Mouse (Mus musculus): ENCODE data around the gene Gal3st2c. TPM values are rescaled to one million over a fixed set of nuclear protein-coding genes. Genes with fewer than 3 reads are reported as not detected.

Gal3st2c gene
- polyA plus RNA-seq, 1 experiment from 2014 or later, result not detected

DNA sequence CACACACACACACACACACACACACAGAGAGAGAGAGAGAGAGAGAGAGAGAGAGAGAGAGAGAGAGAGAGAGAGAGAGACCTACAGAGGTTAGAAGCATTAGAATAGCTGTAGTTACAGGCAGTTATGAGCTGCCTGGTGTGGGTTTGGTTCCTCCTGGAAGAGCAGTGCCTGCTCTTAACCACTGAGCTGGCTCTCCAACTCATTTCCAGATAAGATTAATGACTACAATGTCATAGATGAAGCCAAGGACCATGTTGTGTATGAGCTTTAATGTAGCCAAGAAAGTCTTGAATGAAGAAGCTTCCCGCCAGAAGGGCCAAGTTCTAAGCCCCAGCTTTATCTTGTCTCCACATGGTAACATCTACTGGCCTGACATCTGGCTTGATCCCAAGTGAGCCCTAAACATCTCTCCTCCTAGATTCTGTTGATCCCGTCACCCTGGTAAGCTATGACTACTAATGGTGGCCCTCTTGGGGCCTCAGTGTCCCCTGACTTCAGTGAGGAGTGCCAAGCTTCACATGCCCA lies 42.8 kb downstream of the Gal3st2c start:
- 98% methylated on average over 2 of the region's 2 CpGs for WGBS
- no peaks in the 10 kb centered on the region for H3K36me3 ChIP-seq (ENCODE audit: control insufficient read depth, insufficient read depth, low read length)
- H3K9me3 ChIP-seq (ENCODE audit: control insufficient read depth, low read length), result no peaks in the 10 kb centered on the region
- peaks cover 4% of the 10 kb centered on the region; the same call in 1 of the 2 replicates for H3K4me1 ChIP-seq (ENCODE audit: control insufficient read depth, insufficient read depth, low read depth, low read length)
- no peaks in the 10 kb centered on the region for H3K27me3 ChIP-seq (replicated peaks; ENCODE audit: control insufficient read depth, insufficient read depth, low read length)
- no peak overlapping the region for H3K27ac ChIP-seq (ENCODE audit: low read depth, low read length)
- ATAC-seq, result no peak
- H3K4me3 ChIP-seq (ENCODE audit: low read length), result no peak overlapping the region
- no peak overlapping the region for H3K4me2 ChIP-seq (ENCODE audit: low read length)
- no peak overlapping the region for H3K9ac ChIP-seq (ENCODE audit: low read depth, low read length)

DNA sequence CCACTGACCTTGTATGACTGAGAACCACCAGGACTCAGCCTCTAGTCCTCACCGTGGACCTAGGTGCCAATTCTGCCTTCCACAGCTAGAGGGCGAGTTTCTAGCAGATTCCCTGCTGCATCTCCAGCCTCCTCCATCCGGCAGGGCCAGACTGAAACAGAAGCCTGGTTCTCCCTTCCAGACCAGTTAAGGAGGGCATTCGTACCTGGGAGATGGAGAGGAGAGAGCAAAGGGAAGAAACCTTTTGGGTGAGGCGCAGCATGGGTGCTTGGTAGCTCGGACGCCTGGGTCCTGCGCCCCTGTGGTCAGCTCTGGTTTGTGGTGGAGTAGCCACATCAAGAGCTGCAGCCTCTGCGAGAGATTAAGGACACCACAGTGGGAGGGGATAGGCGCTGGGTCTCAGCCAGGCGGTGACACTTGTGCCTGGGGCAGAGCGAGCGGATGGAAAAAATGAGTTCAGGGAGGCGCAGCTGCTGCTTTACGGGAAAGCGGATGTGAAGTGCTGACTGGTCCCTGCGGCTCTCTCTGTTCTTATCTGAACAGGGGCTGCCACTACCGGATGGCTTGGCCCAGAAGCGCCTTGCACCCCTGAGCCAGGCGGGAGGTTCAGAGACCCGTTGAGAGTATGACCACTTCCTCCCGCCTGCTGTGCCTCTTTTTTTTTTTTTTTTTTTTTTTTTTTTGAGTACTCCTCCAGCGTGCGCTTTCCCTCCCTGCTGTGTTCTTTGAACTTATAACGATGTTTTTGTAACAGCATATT lies 44.9 kb downstream of the Gal3st2c start:
- WGBS, result 1% methylated on average over 25 of the region's 25 CpGs
- peak overlapping the region; percentile 86 for H3K4me2 ChIP-seq (ENCODE audit: low read length)
- H3K36me3 ChIP-seq (ENCODE audit: control insufficient read depth, insufficient read depth, low read length), result no peaks in the 10 kb centered on the region
- peak; percentile 94 for ATAC-seq
- no peaks in the 10 kb centered on the region for H3K9me3 ChIP-seq (ENCODE audit: control insufficient read depth, low read length)
- peaks cover 4% of the 10 kb centered on the region; the same call in 1 of the 2 replicates for H3K4me1 ChIP-seq (ENCODE audit: control insufficient read depth, insufficient read depth, low read depth, low read length)
- H3K27me3 ChIP-seq (replicated peaks; ENCODE audit: control insufficient read depth, insufficient read depth, low read length), result no peaks in the 10 kb centered on the region
- peak overlapping the region; percentile 73 for H3K27ac ChIP-seq (ENCODE audit: low read depth, low read length)
- peak overlapping the region; percentile 52 for H3K4me3 ChIP-seq (ENCODE audit: low read length)
- H3K9ac ChIP-seq (ENCODE audit: low read depth, low read length), result peak overlapping the region; percentile 70

DNA sequence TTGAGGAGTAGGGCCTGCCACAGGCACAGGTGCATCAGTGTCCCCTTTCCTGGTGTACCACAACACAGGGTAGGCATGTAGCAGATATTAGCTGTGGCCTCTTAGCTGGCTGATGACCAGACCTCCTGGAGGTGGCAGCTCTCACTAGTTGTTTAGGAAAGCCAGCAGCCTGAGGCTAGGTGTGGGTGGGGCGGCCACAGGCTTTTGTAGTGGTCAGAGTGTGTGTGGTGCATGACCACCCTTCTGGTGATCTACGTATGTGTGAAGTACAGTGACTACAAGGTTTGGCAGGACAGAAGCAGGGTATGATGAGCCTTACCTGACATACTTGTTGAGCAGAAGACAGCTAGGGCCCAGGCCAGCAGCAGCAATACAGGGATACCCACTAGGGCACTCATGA lies 50.1 kb downstream of the Gal3st2c start:
- Histone ChIP-seq H3K4me1 (ENCODE audit: control insufficient read depth, insufficient read depth, low read depth, low read length) (peaks cover 4% of the 10 kb centered on the region; the same call in 1 of the 2 replicates), H3K4me3 (ENCODE audit: low read length) (no peak overlapping the region), H3K4me2 (ENCODE audit: low read length) (no peak overlapping the region), H3K27ac (ENCODE audit: low read depth, low read length) (no peak overlapping the region), H3K27me3 (replicated peaks; ENCODE audit: control insufficient read depth, insufficient read depth, low read length) (no peaks in the 10 kb centered on the region), H3K9me3 (ENCODE audit: control insufficient read depth, low read length) (no peaks in the 10 kb centered on the region), H3K9ac (ENCODE audit: low read depth, low read length) (no peak overlapping the region), H3K36me3 (ENCODE audit: control insufficient read depth, insufficient read depth, low read length) (no peaks in the 10 kb centered on the region)
- WGBS, result 93% methylated on average over 2 of the region's 2 CpGs
- no peak for ATAC-seq

DNA sequence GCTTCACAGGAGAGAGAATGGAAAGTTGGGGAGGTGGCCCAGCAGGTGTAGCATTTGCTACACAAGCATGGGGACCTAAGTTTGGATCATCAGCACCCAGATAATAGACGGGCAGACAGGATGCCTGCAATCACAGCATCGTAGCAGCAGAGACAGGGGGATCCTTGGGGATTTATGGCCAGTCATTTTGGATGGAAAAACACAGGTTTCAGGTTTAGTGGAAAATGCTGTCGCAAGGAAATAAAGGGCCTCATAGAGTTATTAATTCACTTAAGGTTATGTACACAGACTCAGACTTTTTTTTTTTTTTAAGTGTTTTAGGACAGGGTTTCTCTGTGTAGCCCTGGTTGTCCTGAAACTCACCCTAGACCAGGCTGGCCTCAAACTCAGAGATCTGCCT lies 55.2 kb downstream of the Gal3st2c start:
- Histone ChIP-seq H3K4me3 (ENCODE audit: low read length) (no peak overlapping the region), H3K36me3 (ENCODE audit: control insufficient read depth, insufficient read depth, low read length) (no peaks in the 10 kb centered on the region), H3K4me2 (ENCODE audit: low read length) (no peak overlapping the region), H3K27ac (ENCODE audit: low read depth, low read length) (no peak overlapping the region), H3K9me3 (ENCODE audit: control insufficient read depth, low read length) (no peaks in the 10 kb centered on the region), H3K9ac (ENCODE audit: low read depth, low read length) (no peak overlapping the region), H3K27me3 (replicated peaks; ENCODE audit: control insufficient read depth, insufficient read depth, low read length) (no peaks in the 10 kb centered on the region), H3K4me1 (ENCODE audit: control insufficient read depth, insufficient read depth, low read depth, low read length) (no peaks in the 10 kb centered on the region)
- 83% methylated on average over 3 of the region's 3 CpGs for WGBS
- no peak for ATAC-seq

DNA sequence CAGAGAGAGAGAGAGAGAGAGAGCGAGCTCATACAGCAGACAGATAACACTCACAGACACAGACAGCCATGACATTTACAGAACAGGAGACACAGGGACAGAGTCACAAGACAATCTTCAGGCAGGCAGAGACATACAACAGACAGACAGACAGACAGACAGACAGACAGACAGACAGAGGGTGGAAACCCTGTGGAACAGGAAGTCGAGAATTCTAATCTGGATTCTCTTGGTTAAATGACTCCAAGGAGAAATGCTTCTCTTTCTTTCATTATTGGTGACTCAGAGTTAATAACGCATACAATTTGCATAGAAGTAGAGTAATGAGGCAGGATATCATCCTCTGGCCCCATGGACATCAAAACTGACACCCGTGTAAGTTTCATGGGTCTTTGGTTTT lies 56.2 kb downstream of the Gal3st2c start:
- H3K27ac ChIP-seq (ENCODE audit: low read depth, low read length), result no peak overlapping the region
- ATAC-seq, result no peak

DNA sequence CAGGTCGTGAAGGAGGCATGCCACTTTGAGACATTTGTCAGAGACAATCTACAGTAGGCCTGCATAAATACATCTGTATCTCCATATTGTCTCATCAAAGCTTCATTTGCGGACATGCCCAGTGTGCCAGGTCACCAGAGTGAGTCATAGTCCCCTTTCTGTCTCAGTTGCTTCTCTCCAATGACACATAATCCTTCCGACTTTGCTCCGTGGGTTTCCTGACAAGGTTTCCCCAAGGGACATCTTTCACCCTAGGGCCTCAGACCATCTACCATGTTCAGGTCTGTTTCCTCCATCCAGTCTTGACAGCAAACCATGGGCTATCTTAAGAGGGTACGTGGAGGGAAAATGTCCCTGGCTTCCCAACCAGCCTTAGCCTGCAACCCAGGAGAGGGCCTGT lies 60.8 kb downstream of the Gal3st2c start:
- no peak for ATAC-seq
- 85% methylated on average over 5 of the region's 5 CpGs for WGBS

More for the DNA sequence above, 56.2 kb downstream of the Gal3st2c start:
- H3K4me2 ChIP-seq (ENCODE audit: low read length), result no peak overlapping the region
- H3K27me3 ChIP-seq (replicated peaks; ENCODE audit: control insufficient read depth, insufficient read depth, low read length), result no peaks in the 10 kb centered on the region
- WGBS, result 75% methylated on average over 4 of the region's 4 CpGs
- H3K4me3 ChIP-seq (ENCODE audit: low read length), result no peak overlapping the region
- H3K9ac ChIP-seq (ENCODE audit: low read depth, low read length), result no peak overlapping the region
- no peaks in the 10 kb centered on the region for H3K9me3 ChIP-seq (ENCODE audit: control insufficient read depth, low read length)
- no peaks in the 10 kb centered on the region for H3K4me1 ChIP-seq (ENCODE audit: control insufficient read depth, insufficient read depth, low read depth, low read length)
- no peaks in the 10 kb centered on the region for H3K36me3 ChIP-seq (ENCODE audit: control insufficient read depth, insufficient read depth, low read length)

DNA sequence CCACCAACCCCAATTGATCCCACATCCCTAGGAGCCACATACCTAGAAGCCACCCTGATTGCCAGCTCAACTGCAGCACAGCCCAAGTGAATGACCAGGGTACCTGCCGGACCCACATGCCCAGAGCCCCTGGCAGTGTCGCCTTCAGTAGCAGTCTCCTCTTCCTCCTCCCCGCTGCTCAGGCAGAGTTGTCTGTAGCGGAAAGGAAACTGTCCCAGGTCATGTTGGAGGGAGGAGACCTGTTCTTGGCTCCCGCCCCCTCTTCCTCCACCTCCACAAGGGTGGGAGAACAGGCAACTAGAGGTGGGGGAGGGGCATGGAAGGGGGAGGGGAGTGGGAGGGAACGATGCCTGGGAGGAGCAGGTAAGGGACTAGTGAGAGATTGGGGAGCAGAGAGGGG lies 62.1 kb downstream of the Gal3st2c start, which contains the start of gene Pdcd1:
TSS of gene Pdcd1 (minus strand) at position 181 of the 400 bp plus-strand sequence.
- H3K27me3 ChIP-seq (replicated peaks; ENCODE audit: control insufficient read depth, insufficient read depth, low read length), result no peaks in the 10 kb centered on the region
- H3K4me1 ChIP-seq (ENCODE audit: control insufficient read depth, insufficient read depth, low read depth, low read length), result no peaks in the 10 kb centered on the region
- no peak within 1 kb of the TSS for H3K4me3 ChIP-seq (ENCODE audit: low read length)
- H3K36me3 ChIP-seq (ENCODE audit: control insufficient read depth, insufficient read depth, low read length), result no peaks in the 10 kb centered on the region
- 68% methylated on average over 6 of the region's 6 CpGs for WGBS
- no peak within 1 kb of the TSS for H3K4me2 ChIP-seq (ENCODE audit: low read length)
- no peak for ATAC-seq
- no peaks in the 10 kb centered on the region for H3K9me3 ChIP-seq (ENCODE audit: control insufficient read depth, low read length)
- no peak within 1 kb of the TSS for H3K27ac ChIP-seq (ENCODE audit: low read depth, low read length)
- no peak within 1 kb of the TSS for H3K9ac ChIP-seq (ENCODE audit: low read depth, low read length)

More for the DNA sequence above, 60.8 kb downstream of the Gal3st2c start:
- Histone ChIP-seq H3K4me1 (ENCODE audit: control insufficient read depth, insufficient read depth, low read depth, low read length) (no peaks in the 10 kb centered on the region), H3K4me3 (ENCODE audit: low read length) (no peak overlapping the region), H3K27me3 (replicated peaks; ENCODE audit: control insufficient read depth, insufficient read depth, low read length) (no peaks in the 10 kb centered on the region), H3K9me3 (ENCODE audit: control insufficient read depth, low read length) (no peaks in the 10 kb centered on the region), H3K9ac (ENCODE audit: low read depth, low read length) (no peak overlapping the region), H3K36me3 (ENCODE audit: control insufficient read depth, insufficient read depth, low read length) (no peaks in the 10 kb centered on the region), H3K4me2 (ENCODE audit: low read length) (no peak overlapping the region), H3K27ac (ENCODE audit: low read depth, low read length) (no peak overlapping the region)

DNA sequence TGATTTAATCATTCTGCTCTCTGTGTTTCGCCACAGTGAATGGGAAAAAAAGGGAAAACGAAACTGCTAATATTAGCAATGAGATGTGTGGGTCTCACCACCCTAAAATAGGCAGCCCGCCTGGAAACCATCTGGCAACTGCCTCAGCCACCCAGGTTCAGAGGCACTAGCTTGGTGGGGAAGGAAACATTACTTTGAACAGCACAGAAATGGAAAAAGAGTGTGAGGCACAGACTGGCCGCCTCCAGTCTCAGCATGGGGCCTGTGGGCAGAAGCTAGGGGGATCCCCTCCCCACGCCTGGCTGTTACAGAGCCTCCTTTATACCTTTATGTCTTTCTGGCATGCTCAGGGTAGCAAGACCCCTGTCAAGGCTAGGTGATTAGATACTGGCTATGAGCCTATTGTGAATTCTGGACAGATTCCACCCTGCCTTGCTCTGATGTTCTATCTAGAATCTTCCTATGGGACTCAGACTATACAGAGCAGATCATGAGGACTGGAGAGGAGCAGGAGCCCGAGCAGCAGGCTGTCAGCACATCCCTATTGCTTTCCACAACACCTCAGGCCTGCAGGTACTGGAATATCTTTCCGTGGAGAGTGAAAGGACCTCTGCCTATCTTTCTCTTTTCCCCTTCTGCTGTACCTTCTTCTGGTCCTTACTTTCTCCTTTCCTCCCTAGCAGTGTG lies 63.4 kb downstream of the Gal3st2c start:
- WGBS, result 69% methylated on average over 7 of the region's 7 CpGs
- Histone ChIP-seq H3K4me1 (ENCODE audit: control insufficient read depth, insufficient read depth, low read depth, low read length) (no peaks in the 10 kb centered on the region), H3K27me3 (replicated peaks; ENCODE audit: control insufficient read depth, insufficient read depth, low read length) (no peaks in the 10 kb centered on the region), H3K36me3 (ENCODE audit: control insufficient read depth, insufficient read depth, low read length) (no peaks in the 10 kb centered on the region), H3K4me3 (ENCODE audit: low read length) (no peak overlapping the region), H3K9ac (ENCODE audit: low read depth, low read length) (no peak overlapping the region), H3K9me3 (ENCODE audit: control insufficient read depth, low read length) (no peaks in the 10 kb centered on the region), H3K4me2 (ENCODE audit: low read length) (no peak overlapping the region), H3K27ac (ENCODE audit: low read depth, low read length) (no peak overlapping the region)
- 0 out of 2 replicates have a peak, but pooled peaks have one; percentile 17 for ATAC-seq

DNA sequence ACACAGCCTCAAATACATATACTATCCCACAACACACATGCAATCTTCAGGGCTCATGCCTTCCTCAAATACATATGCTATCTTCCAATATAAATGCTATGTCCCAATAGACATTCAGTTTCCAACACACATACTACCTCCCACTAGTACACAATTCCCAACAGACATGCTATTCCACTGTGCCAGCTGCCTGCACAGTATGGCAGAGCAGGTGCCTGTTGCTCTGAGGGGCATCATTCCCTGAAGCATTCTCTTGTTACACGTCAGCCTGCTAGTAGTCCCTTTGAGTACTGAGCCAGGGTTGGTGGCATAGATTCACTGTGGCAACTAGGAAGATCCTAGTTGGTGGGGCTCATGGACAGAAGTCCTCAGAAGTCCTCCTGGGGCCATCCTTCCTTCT lies 64.2 kb downstream of the Gal3st2c start:
- no peaks in the 10 kb centered on the region for H3K4me1 ChIP-seq (ENCODE audit: control insufficient read depth, insufficient read depth, low read depth, low read length)
- no peak overlapping the region for H3K4me3 ChIP-seq (ENCODE audit: low read length)
- no peaks in the 10 kb centered on the region for H3K27me3 ChIP-seq (replicated peaks; ENCODE audit: control insufficient read depth, insufficient read depth, low read length)
- WGBS, result 65% methylated on average over 1 of the region's 1 CpGs
- H3K27ac ChIP-seq (ENCODE audit: low read depth, low read length), result no peak overlapping the region
- H3K9ac ChIP-seq (ENCODE audit: low read depth, low read length), result no peak overlapping the region
- no peaks in the 10 kb centered on the region for H3K9me3 ChIP-seq (ENCODE audit: control insufficient read depth, low read length)
- no peak overlapping the region for H3K4me2 ChIP-seq (ENCODE audit: low read length)
- no peak for ATAC-seq
- no peaks in the 10 kb centered on the region for H3K36me3 ChIP-seq (ENCODE audit: control insufficient read depth, insufficient read depth, low read length)
